9 mouse cellular contexts compared by ENCODE assay signal in the genomic region with DNA sequence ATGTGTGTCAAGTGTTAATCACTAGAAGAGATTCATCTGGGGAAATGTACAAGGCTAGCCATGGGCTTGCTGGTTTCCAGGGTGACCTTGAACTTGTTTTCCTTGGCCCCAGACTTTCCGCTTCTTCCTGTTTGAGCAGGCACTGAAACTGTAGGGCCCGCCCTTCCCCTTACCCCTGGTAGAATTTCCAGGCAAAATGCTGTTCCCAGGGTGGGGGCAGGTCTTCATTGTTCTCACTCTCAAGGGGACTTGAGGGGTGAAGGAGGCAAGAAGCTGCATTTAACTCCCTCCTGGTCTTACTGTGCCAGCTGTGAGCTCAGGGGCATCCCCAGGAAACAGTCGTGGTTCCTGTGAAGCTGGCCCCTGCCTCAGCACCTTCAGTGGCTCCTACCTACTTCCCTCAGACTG. TPM values are rescaled to one million over a fixed set of nuclear protein-coding genes. Genes with fewer than 3 reads are reported as not detected.
A peak's percentile ranks its signal among the peaks of the same experiment; 100 is the strongest.
DNase-seq lines count a peak whose midpoint lies in the region; ATAC-seq and TF ChIP-seq lines count a peak whose summit lies in the region.
"Had no signal": no experiment of that assay in that cellular context is flagged by ENCODE, and none has a peak within 500 bp of the region (broad histone marks: within the 10 kb centered on the region; RNA-seq: fewer than 3 reads in every experiment).

No protein-coding gene starts in this region.

- peaks cover 12% of the 10 kb centered on the region for H3K27me3 ChIP-seq in forebrain, embryonic 10.5 days (ENCODE audit: poor library complexity, severe bottlenecking)
- no peaks in the 10 kb centered on the region for H3K27me3 ChIP-seq in forebrain, embryonic 15.5 days
- no peaks in the 10 kb centered on the region for H3K27me3 ChIP-seq in ES-Bruce4 (ENCODE audit: control insufficient read depth, insufficient read depth, low read length, poor library complexity, severe bottlenecking)
- no peaks in the 10 kb centered on the region for H3K27me3 ChIP-seq in heart, embryonic 11.5 days (ENCODE audit: control insufficient read depth, insufficient read depth, low read length)
- H3K27me3 ChIP-seq in forebrain, embryonic 12.5 days, result 0 out of 2 replicates have a peak, but pooled peaks cover 8% of the 10 kb centered on the region

- H3K4me3 ChIP-seq in forebrain, embryonic 10.5 days, result no peak overlapping the region
- no peak overlapping the region for H3K4me3 ChIP-seq in forebrain, embryonic 15.5 days
- H3K4me3 ChIP-seq in ES-Bruce4 (ENCODE audit: low read depth, low read length), result no peak overlapping the region
- no peak overlapping the region for H3K4me3 ChIP-seq in heart, embryonic 11.5 days (ENCODE audit: low read depth, low read length)
- H3K4me3 ChIP-seq in forebrain, embryonic 12.5 days (replicated peaks), result no peak overlapping the region

- TF ChIP-seq POLR2A in ES-Bruce4 (IDR thresholded peaks at IDR 0.05; ENCODE audit: insufficient read depth, low read length), result no peak

- WGBS in forebrain, embryonic 10.5 days, result 56% methylated on average over 3 of the region's 3 CpGs
- 64% methylated on average over 3 of the region's 3 CpGs for WGBS in forebrain, embryonic 15.5 days
- 46% methylated on average over 3 of the region's 3 CpGs for WGBS in heart, embryonic 11.5 days (ENCODE audit: insufficient replicate concordance)
- 46% methylated on average over 3 of the region's 3 CpGs for WGBS in forebrain, embryonic 12.5 days

- H3K36me3 ChIP-seq in forebrain, embryonic 10.5 days (replicated peaks), result no peaks in the 10 kb centered on the region
- no peaks in the 10 kb centered on the region for H3K36me3 ChIP-seq in forebrain, embryonic 15.5 days
- H3K36me3 ChIP-seq in ES-Bruce4 (ENCODE audit: control insufficient read depth, insufficient read depth, low read length, poor library complexity, severe bottlenecking), result no peaks in the 10 kb centered on the region
- no peaks in the 10 kb centered on the region for H3K36me3 ChIP-seq in heart, embryonic 11.5 days (ENCODE audit: control insufficient read depth, insufficient read depth, low read length)
- no peaks in the 10 kb centered on the region for H3K36me3 ChIP-seq in forebrain, embryonic 12.5 days (replicated peaks)

- peaks cover 80% of the 10 kb centered on the region for H3K4me1 ChIP-seq in forebrain, embryonic 10.5 days
- H3K4me1 ChIP-seq in forebrain, embryonic 15.5 days, result peaks cover 26% of the 10 kb centered on the region
- peaks cover 29% of the 10 kb centered on the region for H3K4me1 ChIP-seq in ES-Bruce4 (ENCODE audit: control insufficient read depth, insufficient read depth, low read length)
- peaks cover 88% of the 10 kb centered on the region for H3K4me1 ChIP-seq in heart, embryonic 11.5 days (ENCODE audit: control insufficient read depth, insufficient read depth, low read length)
- peaks cover 47% of the 10 kb centered on the region for H3K4me1 ChIP-seq in forebrain, embryonic 12.5 days

- TF ChIP-seq CTCF in ES-Bruce4 (IDR thresholded peaks at IDR 0.05; ENCODE audit: low read depth, low read length), result no peak

- no peak overlapping the region for H3K4me2 ChIP-seq in forebrain, embryonic 15.5 days (replicated peaks)
- H3K4me2 ChIP-seq in heart, embryonic 11.5 days, result no peak overlapping the region
- no peak overlapping the region for H3K4me2 ChIP-seq in forebrain, embryonic 12.5 days

- H3K27ac ChIP-seq in forebrain, embryonic 10.5 days, result peak overlapping the region; percentile 66
- no peak overlapping the region for H3K27ac ChIP-seq in forebrain, embryonic 15.5 days (replicated peaks)
- peak overlapping the region; percentile 71 for H3K27ac ChIP-seq in ES-Bruce4 (ENCODE audit: insufficient read depth, low read length)
- peak overlapping the region; percentile 75 for H3K27ac ChIP-seq in heart, embryonic 11.5 days (ENCODE audit: low read depth, low read length)
- no peak overlapping the region for H3K27ac ChIP-seq in forebrain, embryonic 12.5 days
- H3K27ac ChIP-seq: macrophage had no signal

- no peak overlapping the region for H3K9ac ChIP-seq in forebrain, embryonic 15.5 days (replicated peaks)
- H3K9ac ChIP-seq in ES-Bruce4 (ENCODE audit: low read depth, poor library complexity, severe bottlenecking), result no peak overlapping the region
- peak overlapping the region; percentile 12; the same call in 1 of the 2 replicates for H3K9ac ChIP-seq in heart, embryonic 11.5 days (ENCODE audit: low read depth, low read length)
- H3K9ac ChIP-seq in forebrain, embryonic 12.5 days, result no peak overlapping the region

- H3K9me3 ChIP-seq in forebrain, embryonic 10.5 days, result no peaks in the 10 kb centered on the region
- no peaks in the 10 kb centered on the region for H3K9me3 ChIP-seq in forebrain, embryonic 15.5 days
- no peaks in the 10 kb centered on the region for H3K9me3 ChIP-seq in ES-Bruce4 (replicated peaks; ENCODE audit: control insufficient read depth, insufficient read depth, low read length, poor library complexity, severe bottlenecking)
- H3K9me3 ChIP-seq in heart, embryonic 11.5 days (replicated peaks; ENCODE audit: control insufficient read depth, low read length), result no peaks in the 10 kb centered on the region
- H3K9me3 ChIP-seq in forebrain, embryonic 12.5 days, result no peaks in the 10 kb centered on the region

- TF ChIP-seq EP300 in ES-Bruce4 (IDR thresholded peaks at IDR 0.05; ENCODE audit: insufficient read depth, low read depth, low read length), result peak; percentile 88

- DNase-seq in forebrain, embryonic 10.5 days (ENCODE audit: extremely low spot score, low spot score), result no peak
- DNase-seq in kidney, postnatal 36 days, result peak; percentile 58 to 67
- DNase-seq in urinary bladder, adult 18-20 months (ENCODE audit: low spot score in 2 of 2), result no peak
- no peak for DNase-seq in retina, postnatal 1 day

- no peak for ATAC-seq in forebrain, embryonic 15.5 days (replicated peaks)
- no peak for ATAC-seq in heart, embryonic 11.5 days (replicated peaks; ENCODE audit: insufficient number of reproducible peaks, low FRiP score, low TSS enrichment)
- ATAC-seq in forebrain, embryonic 12.5 days (ENCODE audit: low FRiP score), result no peak

RNA-seq across cellular contexts. Expression of gene Dab2ip, which starts 55.9 kb away (rescaled TPM):
- polyA plus RNA-seq in forebrain, embryonic 10.5 days (2016; fragmentation: Nextera tagmentation; extraction: Ambion mirVana), result 22.0 and 23.3 TPM in 2 replicates
- polyA plus RNA-seq in forebrain, embryonic 15.5 days (2015; fragmentation: Nextera tagmentation; extraction: Ambion mirVana), result 66.6 and 97.0 TPM in 2 replicates
- 29.4 and 37.3 TPM in 2 replicates for polyA plus RNA-seq in ES-Bruce4 (2011; ENCODE audit: insufficient read depth, insufficient read length, low read depth, missing spikeins)
- 49.0 and 49.1 TPM in 2 replicates for polyA plus RNA-seq in heart, embryonic 11.5 days (2014; fragmentation: Nextera tagmentation; extraction: Ambion mirVana)
- polyA plus RNA-seq in forebrain, embryonic 12.5 days (2016; fragmentation: Nextera tagmentation; extraction: Ambion mirVana), result 36.8 and 56.9 TPM in 2 replicates

Comparison
In these comparisons a context has a peak if more than half of its experiments do, and no peak if none do; other contexts are left out.
1. H3K27ac ChIP-seq: peak in forebrain, embryonic 10.5 days (single experiment), ES-Bruce4 (single experiment) and heart, embryonic 11.5 days (single experiment); none in forebrain, embryonic 15.5 days (single experiment) and forebrain, embryonic 12.5 days (single experiment).
2. DNase-seq: peak in kidney, postnatal 36 days (2 of 2); none in forebrain, embryonic 10.5 days (single experiment), urinary bladder, adult 18-20 months (0 of 2) and retina, postnatal 1 day (single experiment).